Mouse (Mus musculus) brown adipose tissue, adult 24 weeks (tissue): ENCODE data around the gene Prrt4. TPM values are rescaled to one million over a fixed set of nuclear protein-coding genes. Genes with fewer than 3 reads are reported as not detected.
"Not testable (repeated sequence)": the region's sequence is repeated elsewhere in the genome, so short reads cannot be mapped to it uniquely, and the experiment has no call there.

Source experiments
- H3K27ac ChIP-seq: fragments of 200-500 bp; replicated peaks from 2 replicates; pipeline ENCODE4 v1.5.1; 2012; ENCODE audit warnings: low read depth, mild to moderate bottlenecking, low read length
- H3K4me1 ChIP-seq: fragments of 200-500 bp; 2 replicates; pipeline ENCODE4 v1.6.1; 2012; ENCODE audit warnings: low read length, mixed read lengths; ENCODE audit not compliant: control insufficient read depth, insufficient read depth, insufficient read length
- H3K4me3 ChIP-seq: fragments of 200-500 bp; 2 replicates; pipeline ENCODE4 v1.5.1; 2012; ENCODE audit warnings: low read depth, mild to moderate bottlenecking, low read length, moderate library complexity; ENCODE audit not compliant: insufficient read depth
- polyA plus RNA-seq: library from polyadenylated mRNA; stranded (reverse); fragments of >200 nt; gene quantifications from 2 replicates; pipeline ENCODE4 v1.2.4, GENCODE M21; 2012; ENCODE audit not compliant: missing spikeins, insufficient read depth, insufficient read length

Prrt4 gene
- polyA plus RNA-seq, result 1.5 and 1.6 TPM in 2 replicates

GRCm38 (mm10) chr6:29178888-29179658 lies at the start of gene Prrt4:
TSS of gene Prrt4 (minus strand) at chr6:29179584.
- Histone ChIP-seq H3K27ac (no peak within 1 kb of the TSS), H3K4me1 (no peaks in the 10 kb centered on the region)

GRCm38 (mm10) chr6:29217717-29218116 lies 38.3 kb upstream of the Prrt4 start:
- H3K4me1 ChIP-seq, result peaks cover 19% of the 10 kb centered on the region
- H3K27ac ChIP-seq, result not testable (repeated sequence)

More at GRCm38 (mm10) chr6:29178888-29179658, at the start of gene Prrt4:
- H3K4me3 ChIP-seq, result peak within 1 kb of the TSS; percentile 55

GRCm38 (mm10) chr6:29215881-29216501 lies 36.6 kb upstream of the Prrt4 start, which contains the start of gene Impdh1:
TSS of gene Impdh1 (minus strand) at chr6:29216364.
- Histone ChIP-seq H3K27ac (peak within 1 kb of the TSS; percentile 71), H3K4me3 (peak within 1 kb of the TSS; percentile 82), H3K4me1 (peaks cover 26% of the 10 kb centered on the region)

More at GRCm38 (mm10) chr6:29217717-29218116, 38.3 kb upstream of the Prrt4 start:
- H3K4me3 ChIP-seq, result not testable (repeated sequence)

GRCm38 (mm10) chr6:29215181-29215580 lies 35.8 kb upstream of the Prrt4 start:
- peaks cover 26% of the 10 kb centered on the region for H3K4me1 ChIP-seq
- peak overlapping the region; percentile 82 for H3K4me3 ChIP-seq
- peak overlapping the region; percentile 71 for H3K27ac ChIP-seq

- Histone ChIP-seq H3K27ac (peak overlapping the region; percentile 71), H3K4me3 (peak overlapping the region; percentile 82), H3K4me1 (peaks cover 26% of the 10 kb centered on the region)
Measured at GRCm38 (mm10) chr6:29214776-29215175, 35.4 kb upstream of the Prrt4 start.

- peak overlapping the region; percentile 85 for H3K27ac ChIP-seq
- H3K4me3 ChIP-seq, result peak overlapping the region; percentile 82
Measured at GRCm38 (mm10) chr6:29214245-29214644, 34.9 kb upstream of the Prrt4 start.

GRCm38 (mm10) chr6:29213436-29213835 lies 34.1 kb upstream of the Prrt4 start:
- Histone ChIP-seq H3K27ac (peak overlapping the region; percentile 85), H3K4me1 (peaks cover 26% of the 10 kb centered on the region), H3K4me3 (no peak overlapping the region)

More at GRCm38 (mm10) chr6:29214245-29214644, 34.9 kb upstream of the Prrt4 start:
- peaks cover 26% of the 10 kb centered on the region for H3K4me1 ChIP-seq

GRCm38 (mm10) chr6:29211806-29212492 lies 32.6 kb upstream of the Prrt4 start:
- Histone ChIP-seq H3K27ac (peak overlapping the region; percentile 85), H3K4me1 (peaks cover 26% of the 10 kb centered on the region), H3K4me3 (peak overlapping the region; percentile 76)

GRCm38 (mm10) chr6:29211146-29211545 lies 31.8 kb upstream of the Prrt4 start:
- H3K4me1 ChIP-seq, result peaks cover 28% of the 10 kb centered on the region
- no peak overlapping the region for H3K27ac ChIP-seq
- peak overlapping the region; percentile 76 for H3K4me3 ChIP-seq

GRCm38 (mm10) chr6:29210231-29210936 lies 31.0 kb upstream of the Prrt4 start:
- Histone ChIP-seq H3K4me3 (0 out of 2 replicates have a peak overlapping the region, but pooled peaks have one; percentile 15), H3K4me1 (peaks cover 32% of the 10 kb centered on the region), H3K27ac (no peak overlapping the region)

GRCm38 (mm10) chr6:29208178-29208577 lies 28.8 kb upstream of the Prrt4 start:
- Histone ChIP-seq H3K27ac (no peak overlapping the region), H3K4me1 (peaks cover 15% of the 10 kb centered on the region), H3K4me3 (no peak overlapping the region)

- Histone ChIP-seq H3K27ac (no peak overlapping the region), H3K4me3 (no peak overlapping the region), H3K4me1 (peaks cover 12% of the 10 kb centered on the region)
Measured at GRCm38 (mm10) chr6:29207017-29207416, 27.6 kb upstream of the Prrt4 start.

GRCm38 (mm10) chr6:29206006-29206405 lies 26.6 kb upstream of the Prrt4 start:
- peaks cover 6% of the 10 kb centered on the region; the same call in 1 of the 2 replicates for H3K4me1 ChIP-seq
- H3K27ac ChIP-seq, result 0 out of 2 replicates have a peak overlapping the region, but pooled peaks have one; percentile 36
- no peak overlapping the region for H3K4me3 ChIP-seq

GRCm38 (mm10) chr6:29204932-29205614 lies 25.7 kb upstream of the Prrt4 start:
- H3K4me1 ChIP-seq, result peaks cover 6% of the 10 kb centered on the region; the same call in 1 of the 2 replicates
- peak overlapping the region; percentile 46 for H3K4me3 ChIP-seq
- peak overlapping the region; percentile 95 for H3K27ac ChIP-seq
